Mouse (Mus musculus) adrenal gland, postnatal 36 days (tissue): ENCODE results near the gene Pax2. TPM values are rescaled to one million over a fixed set of nuclear protein-coding genes. Genes with fewer than 3 reads are reported as not detected.

Experiments used
- DNase-seq, 2 experiments: peaks; one replicate each; pipeline ENCODE4 v3.0.0; 2021; ENCODE audit warnings: mixed read lengths in 1 of 2
- total RNA-seq, 2 experiments: library from RNA; stranded (reverse); gene quantifications; 2 replicates each; pipeline ENCODE4 v1.2.3; 2021

Pax2 gene
- total RNA-seq, 2 experiments from 2014 or later, result not detected

GRCm38 (mm10) chr19:44781987-44782386, 26.1 kb downstream of the Pax2 start:
- DNase-seq, result no peak

- no peak for DNase-seq
Observed at GRCm38 (mm10) chr19:44784391-44784790, 28.5 kb downstream of the Pax2 start.

GRCm38 (mm10) chr19:44788488-44788887, 32.6 kb downstream of the Pax2 start:
- no peak for DNase-seq

- DNase-seq, result no peak
Observed at GRCm38 (mm10) chr19:44791981-44792380, 36.1 kb downstream of the Pax2 start.

- no peak for DNase-seq
Observed at GRCm38 (mm10) chr19:44797110-44798060, 41.5 kb downstream of the Pax2 start.

GRCm38 (mm10) chr19:44798731-44799130, 42.9 kb downstream of the Pax2 start:
- no peak for DNase-seq

GRCm38 (mm10) chr19:44799156-44799555, 43.3 kb downstream of the Pax2 start:
- no peak for DNase-seq

- DNase-seq, result no peak
Observed at GRCm38 (mm10) chr19:44800327-44800726, 44.5 kb downstream of the Pax2 start.

GRCm38 (mm10) chr19:44808734-44809133, 52.9 kb downstream of the Pax2 start:
- DNase-seq, result no peak

GRCm38 (mm10) chr19:44812666-44813429, 57.0 kb downstream of the Pax2 start:
- DNase-seq, result no peak

GRCm38 (mm10) chr19:44815111-44815510, 59.3 kb downstream of the Pax2 start:
- no peak for DNase-seq

- DNase-seq, result no peak
Observed at GRCm38 (mm10) chr19:44817403-44818128, 61.7 kb downstream of the Pax2 start.

GRCm38 (mm10) chr19:44818676-44819075, 62.8 kb downstream of the Pax2 start:
- no peak for DNase-seq

- DNase-seq, result no peak
Observed at GRCm38 (mm10) chr19:44821581-44821980, 65.7 kb downstream of the Pax2 start.

GRCm38 (mm10) chr19:44822295-44822694, 66.5 kb downstream of the Pax2 start:
- no peak for DNase-seq

- DNase-seq, result no peak
Observed at GRCm38 (mm10) chr19:44823657-44824056, 67.8 kb downstream of the Pax2 start.

- no peak for DNase-seq
Observed at GRCm38 (mm10) chr19:44825216-44825768, 69.4 kb downstream of the Pax2 start.

- no peak for DNase-seq
Observed at GRCm38 (mm10) chr19:44825819-44826218, 70.0 kb downstream of the Pax2 start.

- DNase-seq, result no peak
Observed at GRCm38 (mm10) chr19:44833391-44833790, 77.5 kb downstream of the Pax2 start.

- DNase-seq, result no peak
Observed at GRCm38 (mm10) chr19:44834218-44835041, 78.6 kb downstream of the Pax2 start.
